In the genomic region with DNA sequence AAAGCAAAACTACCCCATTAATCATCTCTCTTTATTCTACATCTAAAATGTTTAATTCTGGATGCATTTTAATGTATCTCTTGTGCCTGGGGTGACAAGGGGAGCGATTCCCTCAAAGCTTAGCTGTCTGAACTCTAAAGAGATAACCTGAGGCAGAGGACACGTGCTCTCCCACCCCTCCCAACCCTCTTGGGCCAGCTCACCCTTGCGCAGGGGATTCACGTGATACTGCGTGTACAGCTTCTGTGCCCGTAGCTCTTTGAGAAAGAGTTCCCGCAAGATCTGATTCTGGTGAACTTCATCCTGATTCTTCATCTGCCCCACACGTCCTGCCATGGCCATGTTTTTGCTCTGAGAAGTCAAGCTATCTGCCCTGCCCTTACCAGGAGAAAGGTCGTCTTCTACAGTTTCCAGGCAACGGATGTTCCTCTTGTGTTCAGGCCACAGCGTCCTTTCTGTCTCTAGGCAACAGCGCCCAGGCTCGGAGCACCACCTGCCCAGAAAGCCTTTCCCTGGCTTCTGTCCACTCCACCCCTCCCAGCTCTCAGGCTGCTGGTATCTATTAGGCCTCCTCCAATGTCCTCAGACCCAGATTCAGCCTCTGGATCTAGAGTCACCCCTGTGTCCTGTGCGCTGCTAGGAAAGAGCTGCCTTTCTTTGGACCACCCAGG, we compare ENCODE assay signal across 9 mouse cellular contexts. TPM values are rescaled to one million over a fixed set of nuclear protein-coding genes. Genes with fewer than 3 reads are reported as not detected.
DNase-seq lines count a peak whose midpoint lies in the region; ATAC-seq and TF ChIP-seq lines count a peak whose summit lies in the region.
"Had no signal": no experiment of that assay in that cellular context is flagged by ENCODE, and none has a peak within 500 bp of the region (broad histone marks: within the 10 kb centered on the region; RNA-seq: fewer than 3 reads in every experiment).

A gene (minus strand): TSS at position 403 of the 671 bp plus-strand sequence.

- 18% methylated on average over 14 of the region's 14 CpGs for WGBS in lung, embryonic 15.5 days
- WGBS in forebrain, embryonic 15.5 days, result 22% methylated on average over 14 of the region's 14 CpGs
- WGBS in intestine, postnatal 0 days, result 6% methylated on average over 14 of the region's 14 CpGs
- 36% methylated on average over 14 of the region's 14 CpGs for WGBS in olfactory bulb, adult 2 months

- no peaks in the 10 kb centered on the region for H3K36me3 ChIP-seq in lung, embryonic 15.5 days
- H3K36me3 ChIP-seq in forebrain, embryonic 15.5 days, result no peaks in the 10 kb centered on the region
- H3K36me3 ChIP-seq in intestine, postnatal 0 days (ENCODE audit: control insufficient read depth, insufficient read depth), result no peaks in the 10 kb centered on the region

- H3K4me2 ChIP-seq in lung, embryonic 15.5 days, result peak within 1 kb of the TSS; percentile 14
- peak within 1 kb of the TSS; percentile 26; the same call in 1 of the 2 replicates for H3K4me2 ChIP-seq in forebrain, embryonic 15.5 days (replicated peaks)
- H3K4me2 ChIP-seq in intestine, postnatal 0 days (replicated peaks; ENCODE audit: low read depth), result peak within 1 kb of the TSS; percentile 44

- TF ChIP-seq CTCF in intestine, postnatal 0 days (IDR thresholded peaks at IDR 0.05; ENCODE audit: low read depth), result no peak
- TF ChIP-seq CTCF in olfactory bulb, adult 2 months (IDR thresholded peaks at IDR 0.05; ENCODE audit: insufficient read depth, low read depth, low read length), result no peak

- no peaks in the 10 kb centered on the region for H3K9me3 ChIP-seq in lung, embryonic 15.5 days
- H3K9me3 ChIP-seq in forebrain, embryonic 15.5 days, result no peaks in the 10 kb centered on the region
- H3K9me3 ChIP-seq in intestine, postnatal 0 days (ENCODE audit: control insufficient read depth), result no peaks in the 10 kb centered on the region

- no peak within 1 kb of the TSS for H3K9ac ChIP-seq in lung, embryonic 15.5 days
- no peak within 1 kb of the TSS for H3K9ac ChIP-seq in forebrain, embryonic 15.5 days (replicated peaks)
- no peak within 1 kb of the TSS for H3K9ac ChIP-seq in intestine, postnatal 0 days (ENCODE audit: low read depth, low read length)

- no peak for ATAC-seq in lung, embryonic 15.5 days (ENCODE audit: borderline replicate concordance, extremely low read depth, low FRiP score, low TSS enrichment)
- peak; percentile 48; the same call in 1 of the 2 replicates for ATAC-seq in forebrain, embryonic 15.5 days (replicated peaks)
- peak; percentile 53; the same call in 1 of the 2 replicates for ATAC-seq in intestine, postnatal 0 days

- H3K27ac ChIP-seq in lung, embryonic 15.5 days, result no peak within 1 kb of the TSS
- no peak within 1 kb of the TSS for H3K27ac ChIP-seq in forebrain, embryonic 15.5 days (replicated peaks)
- no peak within 1 kb of the TSS for H3K27ac ChIP-seq in intestine, postnatal 0 days (ENCODE audit: low read depth, low read length)
- no peak within 1 kb of the TSS for H3K27ac ChIP-seq in olfactory bulb, adult 2 months (ENCODE audit: insufficient read depth, low read depth, low read length)

- H3K4me3 ChIP-seq in lung, embryonic 15.5 days, result no peak within 1 kb of the TSS
- H3K4me3 ChIP-seq in forebrain, embryonic 15.5 days, result no peak within 1 kb of the TSS
- no peak within 1 kb of the TSS for H3K4me3 ChIP-seq in intestine, postnatal 0 days (ENCODE audit: low read depth, low read length)
- H3K4me3 ChIP-seq in olfactory bulb, adult 2 months (ENCODE audit: insufficient read depth, low read depth, low read length), result peak within 1 kb of the TSS; percentile 0; the same call in 1 of the 2 replicates

- H3K4me1 ChIP-seq in lung, embryonic 15.5 days, result 0 out of 2 replicates have a peak, but pooled peaks cover 4% of the 10 kb centered on the region
- peaks cover 6% of the 10 kb centered on the region for H3K4me1 ChIP-seq in forebrain, embryonic 15.5 days
- H3K4me1 ChIP-seq in intestine, postnatal 0 days (replicated peaks; ENCODE audit: control insufficient read depth, insufficient read depth, low read length), result 0 out of 2 replicates have a peak, but pooled peaks cover 2% of the 10 kb centered on the region
- peaks cover 10% of the 10 kb centered on the region for H3K4me1 ChIP-seq in olfactory bulb, adult 2 months (ENCODE audit: control insufficient read depth, insufficient read depth, low read length)

- DNase-seq in lung, postnatal 14 days, result no peak
- DNase-seq in cerebellum, adult 8-10 months, result peak; percentile 1
- no peak for DNase-seq in spleen, postnatal 4 days (ENCODE audit: low spot score in 2 of 2)
- DNase-seq in gastrocnemius, postnatal 25 days, result no peak

- TF ChIP-seq POLR2A in olfactory bulb, adult 2 months (IDR thresholded peaks at IDR 0.05; ENCODE audit: insufficient read depth, low read depth, low read length), result no peak

- no peaks in the 10 kb centered on the region for H3K27me3 ChIP-seq in lung, embryonic 15.5 days
- H3K27me3 ChIP-seq in forebrain, embryonic 15.5 days, result no peaks in the 10 kb centered on the region
- no peaks in the 10 kb centered on the region for H3K27me3 ChIP-seq in intestine, postnatal 0 days (replicated peaks; ENCODE audit: control insufficient read depth, insufficient read depth, low read length)

RNA-seq across cellular contexts. Expression of the gene that starts here (rescaled TPM):
- polyA plus RNA-seq in lung, embryonic 15.5 days (2015; fragmentation: Nextera tagmentation; extraction: Ambion mirVana), result 4.5 and 5.7 TPM in 2 replicates
- 4.9 and 8.4 TPM in 2 replicates for polyA plus RNA-seq in forebrain, embryonic 15.5 days (2015; fragmentation: Nextera tagmentation; extraction: Ambion mirVana)
- 1.9 and 4.1 TPM in 2 replicates for polyA plus RNA-seq in intestine, postnatal 0 days (2015; fragmentation: Nextera tagmentation; extraction: Ambion mirVana)
- polyA plus RNA-seq in olfactory bulb, adult 2 months (2012; ENCODE audit: insufficient read depth, insufficient read length, low replicate concordance, missing spikeins), result not detected in 2 replicates
- total RNA-seq in gastrocnemius, postnatal 25 days (2021), result not detected
- total RNA-seq: common myeloid progenitor, adult 5-6 weeks had no signal
